Mouse (Mus musculus): Measurements from ENCODE around the gene Nexn. TPM values are rescaled to one million over a fixed set of nuclear protein-coding genes. Genes with fewer than 3 reads are reported as not detected.

Nexn gene
- total RNA-seq, 1 experiment, result 3.1 TPM

DNA sequence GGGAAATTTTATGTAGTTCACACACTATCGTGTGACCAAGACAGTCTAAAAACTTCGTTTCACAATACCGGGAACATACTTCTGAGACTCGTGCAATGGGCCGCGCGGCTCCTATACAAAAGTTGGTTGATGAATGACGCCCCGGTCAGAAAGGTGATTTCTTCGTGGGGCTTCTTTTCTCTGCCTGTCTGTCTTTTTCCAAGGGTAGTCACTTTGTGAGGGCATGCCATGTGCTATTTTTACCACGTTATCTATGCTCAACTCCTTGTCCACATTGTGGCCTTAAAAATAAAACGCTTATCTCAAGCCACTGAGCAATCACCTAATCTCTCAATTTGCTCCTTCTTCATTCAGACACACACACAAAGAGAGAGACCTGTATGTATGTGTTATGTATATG lies 1.3 kb downstream of the Nexn start:
- Histone ChIP-seq H3K9me3 (ENCODE audit: control insufficient read depth, insufficient read depth, low read depth, low read length) (peaks cover 2% of the 10 kb centered on the region; the same call in 1 of the 2 replicates), H3K9ac (ENCODE audit: insufficient read depth, low read depth, low read length, poor library complexity, severe bottlenecking) (no peak overlapping the region), H3K4me1 (ENCODE audit: control insufficient read depth in 2 of 2, insufficient read depth in 2 of 2, low read length in 2 of 2, poor library complexity in 1 of 2) (no peaks in the 10 kb centered on the region), H3K27ac (ENCODE audit: insufficient read depth, low read depth, low read length, poor library complexity, severe bottlenecking) (no peak overlapping the region), H3K4me3 (ENCODE audit: insufficient read depth in 1 of 2, low read depth in 1 of 2, low read length in 2 of 2, poor library complexity in 1 of 2, severe bottlenecking in 1 of 2) (peak overlapping the region in 1 of 2 experiments; percentile 65; a peak in 2 of 4 replicates), H3K36me3 (ENCODE audit: control insufficient read depth, insufficient read depth, low read length, poor library complexity, severe bottlenecking) (no peaks in the 10 kb centered on the region)
- DNase-seq (ENCODE audit: low read depth, low spot score), result no peak
- TF ChIP-seq CHD2 (IDR thresholded peaks at IDR 0.05; ENCODE audit: low read depth, low read length) (no peak), HCFC1 (IDR thresholded peaks at IDR 0.05; ENCODE audit: borderline replicate concordance, insufficient read depth, low read length) (no peak), ZC3H11A (IDR thresholded peaks at IDR 0.05; ENCODE audit: borderline replicate concordance, low read depth, low read length) (no peak), MAFK (IDR thresholded peaks at IDR 0.05; ENCODE audit: insufficient read depth, low read depth, low read length) (no peak), ZNF384 (IDR thresholded peaks at IDR 0.05; ENCODE audit: low read depth, low read length) (no peak)
- in situ Hi-C loops (cut with MboI; ENCODE audit: low sequenced_read_pairs in 2 of 2, unreplicated experiment in 2 of 2), result no loop called here

DNA sequence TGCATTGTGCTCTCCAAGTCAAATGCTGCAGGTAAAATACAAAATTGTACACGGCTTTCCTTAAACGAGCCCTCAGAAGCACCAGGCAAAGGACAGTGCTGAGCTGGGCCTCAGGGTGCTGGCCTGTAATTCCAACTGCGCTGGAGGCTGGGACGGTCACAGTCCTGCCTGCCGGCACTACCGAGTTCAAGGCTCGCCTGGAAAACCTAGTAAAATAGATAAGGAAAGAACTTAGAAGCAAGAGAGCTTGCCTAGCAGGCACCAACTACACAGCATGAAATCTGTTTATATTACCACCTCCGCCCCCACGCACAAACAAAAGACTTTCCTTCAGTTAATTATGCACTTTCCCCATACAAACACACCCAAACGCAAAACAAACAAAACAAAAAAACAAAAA lies 1.8 kb downstream of the Nexn start:
- TF ChIP-seq ZNF384 (IDR thresholded peaks at IDR 0.05; ENCODE audit: low read depth, low read length) (no peak), MAFK (IDR thresholded peaks at IDR 0.05; ENCODE audit: insufficient read depth, low read depth, low read length) (no peak), ZC3H11A (IDR thresholded peaks at IDR 0.05; ENCODE audit: borderline replicate concordance, low read depth, low read length) (no peak), CHD2 (IDR thresholded peaks at IDR 0.05; ENCODE audit: low read depth, low read length) (no peak), HCFC1 (IDR thresholded peaks at IDR 0.05; ENCODE audit: borderline replicate concordance, insufficient read depth, low read length) (no peak)
- peaks cover under 1% of the 10 kb centered on the region; the same call in 1 of the 2 replicates for H3K9me3 ChIP-seq (ENCODE audit: control insufficient read depth, insufficient read depth, low read depth, low read length)
- no peak overlapping the region for H3K27ac ChIP-seq (ENCODE audit: insufficient read depth, low read depth, low read length, poor library complexity, severe bottlenecking)
- H3K4me3 ChIP-seq (ENCODE audit: insufficient read depth in 1 of 2, low read depth in 1 of 2, low read length in 2 of 2, poor library complexity in 1 of 2, severe bottlenecking in 1 of 2), result no peak overlapping the region
- DNase-seq (ENCODE audit: low read depth, low spot score), result no peak
- H3K4me1 ChIP-seq (ENCODE audit: control insufficient read depth in 2 of 2, insufficient read depth in 2 of 2, low read length in 2 of 2, poor library complexity in 1 of 2), result no peaks in the 10 kb centered on the region
- no peaks in the 10 kb centered on the region for H3K36me3 ChIP-seq (ENCODE audit: control insufficient read depth, insufficient read depth, low read length, poor library complexity, severe bottlenecking)
- in situ Hi-C loops (cut with MboI; ENCODE audit: low sequenced_read_pairs in 2 of 2, unreplicated experiment in 2 of 2), result no loop called here
- no peak overlapping the region for H3K9ac ChIP-seq (ENCODE audit: insufficient read depth, low read depth, low read length, poor library complexity, severe bottlenecking)

- Histone ChIP-seq H3K9ac (ENCODE audit: insufficient read depth, low read depth, low read length, poor library complexity, severe bottlenecking) (no peak overlapping the region), H3K27ac (ENCODE audit: insufficient read depth, low read depth, low read length, poor library complexity, severe bottlenecking) (no peak overlapping the region), H3K4me1 (ENCODE audit: control insufficient read depth in 2 of 2, insufficient read depth in 2 of 2, low read length in 2 of 2, poor library complexity in 1 of 2) (no peaks in the 10 kb centered on the region), H3K36me3 (ENCODE audit: control insufficient read depth, insufficient read depth, low read length, poor library complexity, severe bottlenecking) (no peaks in the 10 kb centered on the region), H3K4me3 (ENCODE audit: insufficient read depth in 1 of 2, low read depth in 1 of 2, low read length in 2 of 2, poor library complexity in 1 of 2, severe bottlenecking in 1 of 2) (no peak overlapping the region), H3K9me3 (ENCODE audit: control insufficient read depth, insufficient read depth, low read depth, low read length) (no peaks in the 10 kb centered on the region)
- no peak for TF ChIP-seq ZNF384 (IDR thresholded peaks at IDR 0.05; ENCODE audit: low read depth, low read length)
- no peak for TF ChIP-seq CHD2 (IDR thresholded peaks at IDR 0.05; ENCODE audit: low read depth, low read length)
- no peak for TF ChIP-seq HCFC1 (IDR thresholded peaks at IDR 0.05; ENCODE audit: borderline replicate concordance, insufficient read depth, low read length)
- no peak for TF ChIP-seq ZC3H11A (IDR thresholded peaks at IDR 0.05; ENCODE audit: borderline replicate concordance, low read depth, low read length)
- no peak for TF ChIP-seq MAFK (IDR thresholded peaks at IDR 0.05; ENCODE audit: insufficient read depth, low read depth, low read length)
- DNase-seq (ENCODE audit: low read depth, low spot score), result no peak
- in situ Hi-C loops (cut with MboI; ENCODE audit: low sequenced_read_pairs in 2 of 2, unreplicated experiment in 2 of 2), result no loop called here
These were observed 4.2 kb downstream of the Nexn start for GRCm38 (mm10) chr3:152261948-152262347.

- no peak overlapping the region for H3K9ac ChIP-seq (ENCODE audit: insufficient read depth, low read depth, low read length, poor library complexity, severe bottlenecking)
- in situ Hi-C loops (cut with MboI; ENCODE audit: low sequenced_read_pairs in 2 of 2, unreplicated experiment in 2 of 2), result no loop called here
These were observed 4.7 kb downstream of the Nexn start for GRCm38 (mm10) chr3:152261436-152261835.

DNA sequence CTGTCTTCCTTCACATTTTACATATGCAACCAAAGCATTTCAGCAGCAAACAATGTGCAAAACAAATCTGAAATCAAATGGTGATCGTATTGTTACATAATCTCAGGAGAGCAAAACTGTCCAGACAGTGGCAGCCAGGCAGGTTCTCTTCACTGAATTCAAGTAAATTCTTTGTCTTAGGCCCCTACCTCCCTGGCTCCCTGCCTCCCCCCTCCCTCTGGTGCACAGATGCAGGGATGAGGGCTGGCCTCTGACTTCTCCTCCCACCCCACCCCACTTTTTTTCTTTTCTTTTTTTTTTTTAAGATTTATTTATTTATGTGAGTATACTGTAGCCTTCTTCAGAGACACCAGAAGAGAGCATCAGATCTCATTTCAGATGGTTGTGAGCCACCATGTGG lies 5.8 kb downstream of the Nexn start:
- Histone ChIP-seq H3K9me3 (ENCODE audit: control insufficient read depth, insufficient read depth, low read depth, low read length) (no peaks in the 10 kb centered on the region), H3K36me3 (ENCODE audit: control insufficient read depth, insufficient read depth, low read length, poor library complexity, severe bottlenecking) (no peaks in the 10 kb centered on the region), H3K27ac (ENCODE audit: insufficient read depth, low read depth, low read length, poor library complexity, severe bottlenecking) (no peak overlapping the region), H3K4me3 (ENCODE audit: insufficient read depth in 1 of 2, low read depth in 1 of 2, low read length in 2 of 2, poor library complexity in 1 of 2, severe bottlenecking in 1 of 2) (no peak overlapping the region), H3K9ac (ENCODE audit: insufficient read depth, low read depth, low read length, poor library complexity, severe bottlenecking) (no peak overlapping the region), H3K4me1 (ENCODE audit: control insufficient read depth in 2 of 2, insufficient read depth in 2 of 2, low read length in 2 of 2, poor library complexity in 1 of 2) (no peaks in the 10 kb centered on the region)
- no peak for DNase-seq (ENCODE audit: low read depth, low spot score)
- TF ChIP-seq ZNF384 (IDR thresholded peaks at IDR 0.05; ENCODE audit: low read depth, low read length), result no peak
- TF ChIP-seq MAFK (IDR thresholded peaks at IDR 0.05; ENCODE audit: insufficient read depth, low read depth, low read length), result no peak
- no peak for TF ChIP-seq ZC3H11A (IDR thresholded peaks at IDR 0.05; ENCODE audit: borderline replicate concordance, low read depth, low read length)
- TF ChIP-seq HCFC1 (IDR thresholded peaks at IDR 0.05; ENCODE audit: borderline replicate concordance, insufficient read depth, low read length), result no peak
- no peak for TF ChIP-seq CHD2 (IDR thresholded peaks at IDR 0.05; ENCODE audit: low read depth, low read length)
- in situ Hi-C loops (cut with MboI; ENCODE audit: low sequenced_read_pairs in 2 of 2, unreplicated experiment in 2 of 2), result no loop called here

More at GRCm38 (mm10) chr3:152261436-152261835, 4.7 kb downstream of the Nexn start:
- TF ChIP-seq ZNF384 (IDR thresholded peaks at IDR 0.05; ENCODE audit: low read depth, low read length) (no peak), CHD2 (IDR thresholded peaks at IDR 0.05; ENCODE audit: low read depth, low read length) (no peak), ZC3H11A (IDR thresholded peaks at IDR 0.05; ENCODE audit: borderline replicate concordance, low read depth, low read length) (no peak), HCFC1 (IDR thresholded peaks at IDR 0.05; ENCODE audit: borderline replicate concordance, insufficient read depth, low read length) (no peak), MAFK (IDR thresholded peaks at IDR 0.05; ENCODE audit: insufficient read depth, low read depth, low read length) (no peak)
- Histone ChIP-seq H3K9me3 (ENCODE audit: control insufficient read depth, insufficient read depth, low read depth, low read length) (no peaks in the 10 kb centered on the region), H3K27ac (ENCODE audit: insufficient read depth, low read depth, low read length, poor library complexity, severe bottlenecking) (no peak overlapping the region), H3K36me3 (ENCODE audit: control insufficient read depth, insufficient read depth, low read length, poor library complexity, severe bottlenecking) (no peaks in the 10 kb centered on the region), H3K4me3 (ENCODE audit: insufficient read depth in 1 of 2, low read depth in 1 of 2, low read length in 2 of 2, poor library complexity in 1 of 2, severe bottlenecking in 1 of 2) (no peak overlapping the region), H3K4me1 (ENCODE audit: control insufficient read depth in 2 of 2, insufficient read depth in 2 of 2, low read length in 2 of 2, poor library complexity in 1 of 2) (no peaks in the 10 kb centered on the region)
- no peak for DNase-seq (ENCODE audit: low read depth, low spot score)

Measured in ES-E14 (cell line).